Mouse (Mus musculus) thymus, postnatal 25 days (tissue): Measurements from ENCODE around the gene Spint5.
A peak's percentile ranks its signal among the peaks of the same experiment; 100 is the strongest.

ENCODE experiments used
- DNase-seq: peaks from one replicate; pipeline ENCODE4 v3.0.0; 2022

Spint5 gene

GRCm38 (mm10) chr2:164737377-164738090 lies 22.4 kb downstream of the Spint5 start:
- no peak for DNase-seq

- DNase-seq = no peak
Measured at GRCm38 (mm10) chr2:164739876-164740275, 24.8 kb downstream of the Spint5 start.

- no peak for DNase-seq
Measured at GRCm38 (mm10) chr2:164744987-164745386, 29.9 kb downstream of the Spint5 start.

- DNase-seq = peak; percentile 96
Measured at GRCm38 (mm10) chr2:164745843-164746479, 30.9 kb downstream of the Spint5 start, which contains the start of the genes Wfdc3 and Dnttip1. TSS of gene Wfdc3 (minus strand) at chr2:164745931. TSS of gene Dnttip1 (plus strand) at chr2:164745983.

- DNase-seq = no peak
Measured at GRCm38 (mm10) chr2:164746693-164747092, 31.6 kb downstream of the Spint5 start.

- DNase-seq = no peak
Measured at GRCm38 (mm10) chr2:164748191-164748590, 33.1 kb downstream of the Spint5 start.

- DNase-seq = no peak
Measured at GRCm38 (mm10) chr2:164748991-164749390, 33.9 kb downstream of the Spint5 start.

GRCm38 (mm10) chr2:164752454-164752853 lies 37.3 kb downstream of the Spint5 start:
- DNase-seq = no peak

- DNase-seq = no peak
Measured at GRCm38 (mm10) chr2:164754105-164754504, 39.0 kb downstream of the Spint5 start.

GRCm38 (mm10) chr2:164754800-164755199 lies 39.7 kb downstream of the Spint5 start:
- DNase-seq = no peak

- no peak for DNase-seq
Measured at GRCm38 (mm10) chr2:164757841-164758240, 42.7 kb downstream of the Spint5 start.

GRCm38 (mm10) chr2:164758692-164759091 lies 43.6 kb downstream of the Spint5 start:
- DNase-seq = no peak

- no peak for DNase-seq
Measured at GRCm38 (mm10) chr2:164760059-164760833, 45.1 kb downstream of the Spint5 start.

GRCm38 (mm10) chr2:164761502-164761901 lies 46.4 kb downstream of the Spint5 start:
- no peak for DNase-seq

- no peak for DNase-seq
Measured at GRCm38 (mm10) chr2:164761971-164762370, 46.9 kb downstream of the Spint5 start.

GRCm38 (mm10) chr2:164762593-164762992 lies 47.5 kb downstream of the Spint5 start:
- no peak for DNase-seq

GRCm38 (mm10) chr2:164765841-164766240 lies 50.7 kb downstream of the Spint5 start:
- no peak for DNase-seq
